ENCODE assay signal across 13 mouse cellular contexts in genomic region chr1:51769815-51770503, GRCm38 (mm10).
"Had no signal": no experiment of that assay in that cellular context is flagged by ENCODE, and none has a peak within 500 bp of the region (broad histone marks: within the 10 kb centered on the region; RNA-seq: fewer than 3 reads in every experiment).

No protein-coding gene starts in this region.

- H3K27me3 ChIP-seq: limb, embryonic 13.5 days; liver, embryonic 13.5 days; midbrain, embryonic 12.5 days; neural tube, embryonic 13.5 days had no signal

- H3K4me3 ChIP-seq: limb, embryonic 13.5 days; liver, embryonic 13.5 days; midbrain, embryonic 12.5 days; neural tube, embryonic 13.5 days had no signal

- H3K4me1 ChIP-seq: limb, embryonic 13.5 days; liver, embryonic 13.5 days; midbrain, embryonic 12.5 days; neural tube, embryonic 13.5 days had no signal

- H3K9me3 ChIP-seq: limb, embryonic 13.5 days; liver, embryonic 13.5 days; midbrain, embryonic 12.5 days; neural tube, embryonic 13.5 days had no signal

- H3K9ac ChIP-seq: limb, embryonic 13.5 days; liver, embryonic 13.5 days; midbrain, embryonic 12.5 days; neural tube, embryonic 13.5 days had no signal

- ATAC-seq: midbrain, embryonic 16.5 days had no signal

- H3K27ac ChIP-seq: kidney, postnatal 0 days; limb, embryonic 13.5 days; liver, embryonic 13.5 days; midbrain, embryonic 12.5 days; neural tube, embryonic 13.5 days had no signal

- DNase-seq: left cerebral cortex, postnatal 4 days; liver, embryonic 13.5 days; lung, adult 18-20 months; retina, postnatal 1 day; right cerebral cortex, postnatal 4 days; spleen, adult 18-20 months; thymus, adult 2 months; thymus, postnatal 36 days had no signal

- H3K4me2 ChIP-seq: limb, embryonic 13.5 days; liver, embryonic 13.5 days; midbrain, embryonic 12.5 days; neural tube, embryonic 13.5 days had no signal
